Mouse (Mus musculus) kidney, embryonic 14.5 days (tissue): Measurements from ENCODE around the gene Tm2d3. TPM values are rescaled to one million over a fixed set of nuclear protein-coding genes. Genes with fewer than 3 reads are reported as not detected.

Experiments used
- ATAC-seq: fragments of 200-750 bp; cut with Nextera tagmentation; 2 replicates; pipeline ENCODE4 v1.8.0; 2017; ENCODE audit warnings: moderate number of reproducible peaks, mild to moderate bottlenecking, moderate TSS enrichment, moderate library complexity; ENCODE audit not compliant: low FRiP score, low TSS enrichment
- H3K27ac ChIP-seq: fragments of 300-500 bp; sonication (generic); 2 replicates; pipeline ENCODE4 v1.5.1; 2014; ENCODE audit warnings: low read depth, mild to moderate bottlenecking, low read length, moderate library complexity, mixed read lengths
- H3K27me3 ChIP-seq: fragments of 300-500 bp; sonication (generic); 2 replicates; pipeline ENCODE4 v1.6.1; 2014; ENCODE audit warnings: mild to moderate bottlenecking, low read length; ENCODE audit not compliant: control insufficient read depth, insufficient read depth
- H3K36me3 ChIP-seq: fragments of 300-500 bp; sonication (generic); 2 replicates; pipeline ENCODE4 v1.6.1; 2014; ENCODE audit warnings: low read length, mixed read lengths; ENCODE audit not compliant: control insufficient read depth, insufficient read depth
- H3K4me1 ChIP-seq: fragments of 300-500 bp; sonication (generic); 2 replicates; pipeline ENCODE4 v1.6.1; 2014; ENCODE audit warnings: low read length, mixed read lengths; ENCODE audit not compliant: control insufficient read depth, insufficient read depth
- H3K4me2 ChIP-seq: fragments of 300-500 bp; sonication (generic); replicated peaks from 2 replicates; pipeline ENCODE4 v1.6.1; 2014; ENCODE audit warnings: low read depth, mild to moderate bottlenecking, low read length
- H3K4me3 ChIP-seq: fragments of 300-500 bp; sonication (generic); 2 replicates; pipeline ENCODE4 v1.5.1; 2014; ENCODE audit warnings: mild to moderate bottlenecking, low read length
- H3K9ac ChIP-seq: fragments of 300-500 bp; sonication (generic); 2 replicates; pipeline ENCODE4 v1.6.1; 2014; ENCODE audit warnings: low read depth, mild to moderate bottlenecking, low read length, moderate library complexity
- H3K9me3 ChIP-seq: fragments of 300-500 bp; sonication (generic); 2 replicates; pipeline ENCODE4 v1.6.1; 2016; ENCODE audit warnings: low read length; ENCODE audit not compliant: control insufficient read depth
- WGBS: fragments of 180-500 bp; shearing (Covaris S2); extraction: QIAGEN DNeasy Blood & Tissue Kit; methylation state at CpG from one replicate; pipeline ENCODE4 v1.1.7; 2014; 5-methylcytosine and 5-hydroxymethylcytosine counted together
- polyA plus RNA-seq: library from polyadenylated mRNA; unstranded; fragments of >200 nt; fragmentation: Nextera tagmentation; extraction: Ambion mirVana; gene quantifications from 2 replicates; pipeline ENCODE4 v1.2.1, GENCODE M21; 2014

The Tm2d3 gene
- polyA plus RNA-seq, 1 experiment from 2014 or later: 87.0 TPM

DNA sequence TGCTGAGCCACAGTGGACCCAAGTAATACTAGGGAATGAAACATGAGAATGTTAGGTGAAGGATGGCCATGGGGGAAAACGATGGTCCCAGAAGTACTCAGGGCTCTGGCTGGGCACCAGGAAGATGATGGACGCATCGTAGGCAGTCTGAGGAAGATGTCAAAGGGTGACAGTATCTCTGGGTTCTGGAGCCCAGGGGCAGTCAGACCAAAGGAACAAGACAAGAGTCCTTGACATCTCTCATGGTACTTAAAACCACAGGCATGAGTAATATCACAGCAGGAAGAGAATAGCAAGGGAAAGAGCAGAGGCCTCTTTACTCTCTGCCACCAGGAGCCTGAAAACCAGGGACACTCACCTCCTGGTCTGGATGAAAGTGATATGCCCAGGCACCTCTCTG, 44.3 kb downstream of the Tm2d3 start:
- Histone ChIP-seq H3K4me2 (no peak overlapping the region), H3K9ac (no peak overlapping the region), H3K36me3 (no peaks in the 10 kb centered on the region), H3K27ac (no peak overlapping the region), H3K9me3 (no peaks in the 10 kb centered on the region), H3K27me3 (no peaks in the 10 kb centered on the region), H3K4me3 (no peak overlapping the region), H3K4me1 (0 out of 2 replicates have a peak, but pooled peaks cover 4% of the 10 kb centered on the region)
- 86% methylated on average over 3 of the region's 3 CpGs for WGBS
- no peak for ATAC-seq

DNA sequence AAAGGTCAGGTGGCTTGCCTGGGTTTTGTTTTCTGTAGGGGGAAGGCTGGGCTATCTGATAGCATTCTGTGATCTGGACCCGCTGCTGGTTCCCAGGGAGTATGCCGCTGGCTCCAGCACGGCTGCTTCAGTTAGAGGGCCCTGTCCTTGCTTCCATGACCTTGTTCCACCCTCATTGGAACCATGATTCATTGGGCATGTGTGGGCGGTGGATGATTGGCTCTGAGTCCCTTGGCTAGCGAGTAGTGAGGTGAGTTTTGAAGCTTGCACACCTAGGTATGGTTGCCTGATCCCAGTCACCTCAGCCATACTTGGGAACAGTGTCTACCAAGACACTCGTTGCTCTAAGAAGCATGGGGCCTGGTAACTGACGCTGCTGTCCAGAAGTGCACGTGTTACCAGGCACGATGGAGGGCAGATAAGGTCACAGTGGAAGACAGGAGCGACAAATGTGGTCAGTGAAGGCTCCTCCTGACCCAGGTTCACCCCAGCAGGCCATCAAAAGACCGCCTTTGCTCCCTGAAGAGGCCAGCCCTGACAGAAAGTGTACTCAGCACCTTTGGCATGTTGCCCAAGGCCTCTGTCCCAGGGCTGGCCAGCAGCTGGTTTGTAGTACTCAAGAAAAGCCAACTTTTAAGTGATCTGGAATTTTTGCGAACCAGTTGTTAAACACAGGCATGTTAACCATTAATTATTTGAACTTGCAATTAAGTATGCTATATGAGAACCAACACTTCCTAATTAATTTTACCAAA, 46.5 kb downstream of the Tm2d3 start:
- no peak overlapping the region for H3K9ac ChIP-seq
- no peak overlapping the region for H3K27ac ChIP-seq
- no peaks in the 10 kb centered on the region for H3K36me3 ChIP-seq
- no peaks in the 10 kb centered on the region for H3K27me3 ChIP-seq
- H3K4me2 ChIP-seq: no peak overlapping the region
- H3K9me3 ChIP-seq: no peaks in the 10 kb centered on the region
- WGBS: 47% methylated on average over 12 of the region's 12 CpGs
- no peak overlapping the region for H3K4me3 ChIP-seq
- 0 out of 2 replicates have a peak, but pooled peaks cover 4% of the 10 kb centered on the region for H3K4me1 ChIP-seq
- no peak for ATAC-seq

DNA sequence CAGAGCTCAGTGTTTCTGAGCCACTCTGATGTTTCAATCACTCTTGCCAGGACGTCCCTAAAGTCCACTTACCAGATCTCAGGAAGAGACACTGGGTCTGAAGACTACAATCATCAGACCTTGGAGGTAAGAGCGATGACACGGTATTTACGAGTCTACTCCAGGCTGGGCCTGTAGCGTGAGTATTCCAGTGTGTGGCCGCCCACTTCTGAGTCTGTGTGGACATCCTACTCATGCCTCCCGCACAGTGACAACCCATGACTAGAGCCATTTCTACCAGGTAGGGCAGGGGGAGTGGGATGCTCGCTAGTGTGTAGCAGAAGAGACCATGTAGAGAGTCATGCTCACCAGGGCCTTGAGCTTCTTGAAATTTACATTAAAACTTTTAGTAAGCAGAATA, 51.9 kb downstream of the Tm2d3 start:
- 91% methylated on average over 8 of the region's 8 CpGs for WGBS
- H3K27ac ChIP-seq: no peak overlapping the region
- H3K4me1 ChIP-seq: no peaks in the 10 kb centered on the region
- H3K27me3 ChIP-seq: no peaks in the 10 kb centered on the region
- no peak for ATAC-seq
- H3K4me3 ChIP-seq: no peak overlapping the region
- H3K36me3 ChIP-seq: no peaks in the 10 kb centered on the region
- H3K9me3 ChIP-seq: peaks cover 4% of the 10 kb centered on the region
- H3K4me2 ChIP-seq: no peak overlapping the region
- H3K9ac ChIP-seq: no peak overlapping the region

DNA sequence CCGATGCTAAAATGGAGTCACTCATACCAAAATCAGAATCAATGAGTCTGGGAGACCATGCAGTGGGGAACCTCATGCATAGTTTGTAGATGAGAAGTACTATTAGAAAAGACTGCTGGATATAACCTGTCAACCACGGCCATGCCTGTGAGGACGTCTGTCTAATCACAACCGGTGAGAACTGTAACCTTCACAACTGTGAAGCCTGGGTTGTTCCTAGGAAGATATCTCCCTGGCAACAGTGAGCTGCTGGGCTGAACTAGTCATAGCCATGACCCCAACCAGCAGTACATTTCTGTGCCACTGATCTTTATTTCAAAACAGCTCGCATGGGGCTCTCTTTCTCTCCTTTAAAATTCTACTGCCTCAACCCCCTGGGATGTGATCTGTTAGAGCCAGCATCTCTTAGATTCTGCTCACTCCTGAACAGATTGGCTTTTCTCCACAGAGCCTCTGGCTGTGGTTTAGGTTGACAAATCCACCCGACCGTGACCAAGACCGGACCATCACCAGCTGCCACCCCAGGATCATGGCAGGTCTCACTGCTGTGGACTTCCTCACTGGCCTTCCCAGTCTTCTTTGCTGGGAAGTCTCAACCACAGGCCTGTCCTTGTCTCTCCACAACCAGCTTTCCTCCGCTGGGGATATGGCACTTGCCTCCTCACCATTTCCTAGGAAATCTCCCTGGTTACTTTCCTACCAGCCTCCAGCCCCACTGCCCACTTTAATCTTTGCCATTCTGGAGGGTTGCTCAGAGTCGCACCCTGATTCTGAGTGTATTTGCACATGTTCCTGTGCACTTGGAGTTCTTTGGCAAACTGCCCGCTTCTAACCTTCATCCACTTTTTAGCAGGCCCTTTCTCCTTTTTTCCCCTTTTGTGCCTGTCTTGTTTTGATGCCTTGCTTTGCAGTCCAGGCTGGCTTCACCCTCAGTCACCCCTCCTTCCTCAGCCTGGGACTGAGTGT, 57.3 kb downstream of the Tm2d3 start:
- H3K36me3 ChIP-seq: no peaks in the 10 kb centered on the region
- no peak overlapping the region for H3K9ac ChIP-seq
- no peak for ATAC-seq
- H3K9me3 ChIP-seq: peaks cover 4% of the 10 kb centered on the region
- H3K27me3 ChIP-seq: no peaks in the 10 kb centered on the region
- 82% methylated on average over 11 of the region's 11 CpGs for WGBS
- no peak overlapping the region for H3K4me2 ChIP-seq
- no peaks in the 10 kb centered on the region for H3K4me1 ChIP-seq
- H3K4me3 ChIP-seq: no peak overlapping the region
- H3K27ac ChIP-seq: no peak overlapping the region

Other genes starting within 250 kb of the Tm2d3 start
- 18.9 and 21.3 TPM in 2 replicates for gene Tjp1, start 163.4 kb upstream of the Tm2d3 start, polyA plus RNA-seq
- 6.8 and 14.0 TPM in 2 replicates for gene Tarsl2, start 46.3 kb upstream of the Tm2d3 start, polyA plus RNA-seq
- gene Pcsk6, start 170.6 kb downstream of the Tm2d3 start, polyA plus RNA-seq: 2.7 and 2.9 TPM in 2 replicates